Mouse (Mus musculus) hindlimb bud, embryonic 11.5 days (tissue): ENCODE measurements at regions not wholly inside any gene's neighbourhood (a gene's known extent, or its start where the extent isn't known, plus 50 kb on each side); places are given as distances from the start of the nearest gene placed in this dataset.
A peak's percentile ranks its signal among the peaks of the same experiment; 100 is the strongest.

Source experiments
- DNase-seq: peaks from one replicate; pipeline ENCODE4 v3.0.0-alpha.2; 2012; ENCODE audit warnings: low read depth, low spot score; ENCODE audit errors: extremely low spot score

GRCm38 (mm10) chr1:77943101-77943500, 253.8 kb downstream of the Pax3 start:
- DNase-seq: peak; percentile 35

GRCm38 (mm10) chr1:77933095-77933766, 263.7 kb downstream of the Pax3 start:
- DNase-seq: no peak

- no peak for DNase-seq
These were observed 264.7 kb downstream of the Pax3 start for GRCm38 (mm10) chr1:77932226-77932625.

- no peak for DNase-seq
These were observed 266.3 kb downstream of the Pax3 start for GRCm38 (mm10) chr1:77930661-77931060.

GRCm38 (mm10) chr1:77929552-77929951, 267.4 kb downstream of the Pax3 start:
- DNase-seq: no peak

GRCm38 (mm10) chr1:77926146-77926545, 270.8 kb downstream of the Pax3 start:
- DNase-seq: no peak

GRCm38 (mm10) chr1:77896226-77896625, 300.7 kb downstream of the Pax3 start:
- DNase-seq: peak; percentile 3

- no peak for DNase-seq
These were observed 317.9 kb downstream of the Pax3 start for GRCm38 (mm10) chr1:77879026-77879425.

GRCm38 (mm10) chr1:77870125-77870524, 326.8 kb downstream of the Pax3 start:
- no peak for DNase-seq

- DNase-seq: no peak
These were observed 327.8 kb downstream of the Pax3 start for GRCm38 (mm10) chr1:77869174-77869573.

- no peak for DNase-seq
These were observed 337.0 kb downstream of the Pax3 start for GRCm38 (mm10) chr1:77859931-77860330.

- DNase-seq: no peak
These were observed 339.5 kb upstream of the Epha4 start for GRCm38 (mm10) chr1:77854366-77854765.

GRCm38 (mm10) chr1:77847766-77848615, 333.1 kb upstream of the Epha4 start:
- DNase-seq: no peak

GRCm38 (mm10) chr1:77846039-77846727, 331.3 kb upstream of the Epha4 start:
- no peak for DNase-seq

- no peak for DNase-seq
These were observed 325.8 kb upstream of the Epha4 start for GRCm38 (mm10) chr1:77840672-77841071.

- DNase-seq: no peak
These were observed 317.3 kb upstream of the Epha4 start for GRCm38 (mm10) chr1:77832174-77832573.

- DNase-seq: no peak
These were observed 310.0 kb upstream of the Epha4 start for GRCm38 (mm10) chr1:77824716-77825387.

- no peak for DNase-seq
These were observed 309.2 kb upstream of the Epha4 start for GRCm38 (mm10) chr1:77823801-77824687.

- DNase-seq: no peak
These were observed 305.2 kb upstream of the Epha4 start for GRCm38 (mm10) chr1:77820101-77820500.

GRCm38 (mm10) chr1:77815451-77815850, 300.6 kb upstream of the Epha4 start:
- DNase-seq: no peak
